Mouse (Mus musculus): ENCODE results near the gene Paxx.

- TF ChIP-seq CTCF (conservative IDR thresholded peaks at IDR 0.05; ENCODE audit: low read length) (no peak), NANOG (IDR thresholded peaks at IDR 0.05; ENCODE audit: borderline replicate concordance, low read length) (no peak), POU5F1 (IDR thresholded peaks at IDR 0.05; ENCODE audit: borderline replicate concordance, low read length) (no peak)
Measured at GRCm38 (mm10) chr2:25429435-25430180, 31.3 kb downstream of the Paxx start.
